Mouse (Mus musculus) adrenal gland, postnatal 10 days (tissue): ENCODE results near the gene Akap11. TPM values are rescaled to one million over a fixed set of nuclear protein-coding genes. Genes with fewer than 3 reads are reported as not detected.

Experiments used
- DNase-seq: peaks from one replicate; pipeline ENCODE4 v3.0.0; 2021; ENCODE audit warnings: mixed read lengths
- total RNA-seq, 2 experiments: library from RNA; stranded (reverse); gene quantifications; 2 replicates each; pipeline ENCODE4 v1.2.3; 2021

Akap11 gene
- total RNA-seq, 2 experiments from 2014 or later = 38.8 to 41.2 TPM

- DNase-seq = no peak
Observed at GRCm38 (mm10) chr14:78448017-78448416, 88.6 kb downstream of the Akap11 start.

- DNase-seq = no peak
Observed at GRCm38 (mm10) chr14:78447542-78447941, 89.1 kb downstream of the Akap11 start.

Other genes starting within 250 kb of the Akap11 start
- 1 to 10 TPM in 1 of 2 experiments, under 1 TPM in 1; 0.87 to 1.3 TPM for gene Tnfsf11, start 228.8 kb downstream of the Akap11 start, total RNA-seq
- gene Dgkh, start 196.0 kb upstream of the Akap11 start, total RNA-seq = 10 to 100 TPM in 1 of 2 experiments, 1 to 10 TPM in 1; 9.8 to 11.9 TPM